Mouse (Mus musculus): ENCODE measurements around the gene Il31ra. TPM values are rescaled to one million over a fixed set of nuclear protein-coding genes. Genes with fewer than 3 reads are reported as not detected.
"Not testable (repeated sequence)": the region's sequence is repeated elsewhere in the genome, so short reads cannot be mapped to it uniquely, and the experiment has no call there.

The Il31ra gene
- polyA plus RNA-seq, 1 experiment, result not detected

- Histone ChIP-seq H3K27ac (ENCODE audit: insufficient read depth, low read depth, low read length) (no peak overlapping the region), H3K4me1 (ENCODE audit: control insufficient read depth, insufficient read depth, insufficient read length, low read length) (no peaks in the 10 kb centered on the region), H3K36me3 (ENCODE audit: control insufficient read depth, insufficient read depth, low read length) (no peaks in the 10 kb centered on the region), H3K27me3 (ENCODE audit: control insufficient read depth, insufficient read depth, low read length) (no peaks in the 10 kb centered on the region), H3K4me3 (ENCODE audit: low read depth, low read length) (no peak overlapping the region)
- 45% methylated on average over 7 of the region's 7 CpGs for WGBS
- TF ChIP-seq CTCF (IDR thresholded peaks at IDR 0.05; ENCODE audit: extremely low read depth, insufficient read length, insufficient replicate concordance, low read depth, low read length) (no peak), POLR2A (IDR thresholded peaks at IDR 0.05; ENCODE audit: low read depth, low read length) (no peak)
These were observed 9.5 kb downstream of the Il31ra start for GRCm38 (mm10) chr13:112584556-112585237.

- Histone ChIP-seq H3K4me3 (ENCODE audit: low read depth, low read length) (no peak overlapping the region), H3K36me3 (ENCODE audit: control insufficient read depth, insufficient read depth, low read length) (no peaks in the 10 kb centered on the region), H3K27me3 (ENCODE audit: control insufficient read depth, insufficient read depth, low read length) (no peaks in the 10 kb centered on the region), H3K4me1 (ENCODE audit: control insufficient read depth, insufficient read depth, insufficient read length, low read length) (no peaks in the 10 kb centered on the region), H3K27ac (ENCODE audit: insufficient read depth, low read depth, low read length) (no peak overlapping the region)
- 76% methylated on average over 8 of the region's 8 CpGs for WGBS
- TF ChIP-seq POLR2A (IDR thresholded peaks at IDR 0.05; ENCODE audit: low read depth, low read length) (no peak), CTCF (IDR thresholded peaks at IDR 0.05; ENCODE audit: extremely low read depth, insufficient read length, insufficient replicate concordance, low read depth, low read length) (no peak)
These were observed 11.9 kb downstream of the Il31ra start for GRCm38 (mm10) chr13:112582291-112582690.

GRCm38 (mm10) chr13:112581796-112582195, 12.4 kb downstream of the Il31ra start:
- H3K4me1 ChIP-seq (ENCODE audit: control insufficient read depth, insufficient read depth, insufficient read length, low read length), result no peaks in the 10 kb centered on the region
- no peaks in the 10 kb centered on the region for H3K36me3 ChIP-seq (ENCODE audit: control insufficient read depth, insufficient read depth, low read length)
- no peaks in the 10 kb centered on the region for H3K27me3 ChIP-seq (ENCODE audit: control insufficient read depth, insufficient read depth, low read length)
- H3K27ac ChIP-seq (ENCODE audit: insufficient read depth, low read depth, low read length), result no peak overlapping the region
- H3K4me3 ChIP-seq (ENCODE audit: low read depth, low read length), result no peak overlapping the region
- WGBS, result 90% methylated on average over 3 of the region's 3 CpGs
- TF ChIP-seq POLR2A (IDR thresholded peaks at IDR 0.05; ENCODE audit: low read depth, low read length) (no peak), CTCF (IDR thresholded peaks at IDR 0.05; ENCODE audit: extremely low read depth, insufficient read length, insufficient replicate concordance, low read depth, low read length) (no peak)

GRCm38 (mm10) chr13:112580590-112581320, 13.4 kb downstream of the Il31ra start:
- Histone ChIP-seq H3K27me3 (ENCODE audit: control insufficient read depth, insufficient read depth, low read length) (no peaks in the 10 kb centered on the region), H3K4me1 (ENCODE audit: control insufficient read depth, insufficient read depth, insufficient read length, low read length) (no peaks in the 10 kb centered on the region), H3K36me3 (ENCODE audit: control insufficient read depth, insufficient read depth, low read length) (no peaks in the 10 kb centered on the region), H3K4me3 (ENCODE audit: low read depth, low read length) (no peak overlapping the region), H3K27ac (ENCODE audit: insufficient read depth, low read depth, low read length) (no peak overlapping the region)
- TF ChIP-seq CTCF (IDR thresholded peaks at IDR 0.05; ENCODE audit: extremely low read depth, insufficient read length, insufficient replicate concordance, low read depth, low read length) (no peak), POLR2A (IDR thresholded peaks at IDR 0.05; ENCODE audit: low read depth, low read length) (no peak)
- WGBS, result 38% methylated on average over 11 of the region's 11 CpGs

- H3K4me1 ChIP-seq (ENCODE audit: control insufficient read depth, insufficient read depth, insufficient read length, low read length); H3K27me3 ChIP-seq (ENCODE audit: control insufficient read depth, insufficient read depth, low read length); H3K36me3 ChIP-seq (ENCODE audit: control insufficient read depth, insufficient read depth, low read length); H3K4me3 ChIP-seq (ENCODE audit: low read depth, low read length); H3K27ac ChIP-seq (ENCODE audit: insufficient read depth, low read depth, low read length): not testable (repeated sequence)
- WGBS, result 92% methylated on average over 11 of the region's 11 CpGs
These were observed 16.1 kb downstream of the Il31ra start for GRCm38 (mm10) chr13:112578041-112578440.

- H3K27ac ChIP-seq (ENCODE audit: insufficient read depth, low read depth, low read length), result no peak overlapping the region
- H3K27me3 ChIP-seq (ENCODE audit: control insufficient read depth, insufficient read depth, low read length), result no peaks in the 10 kb centered on the region; the same call in 1 of the 2 replicates
- TF ChIP-seq POLR2A (IDR thresholded peaks at IDR 0.05; ENCODE audit: low read depth, low read length) (no peak), CTCF (IDR thresholded peaks at IDR 0.05; ENCODE audit: extremely low read depth, insufficient read length, insufficient replicate concordance, low read depth, low read length) (no peak)
- H3K4me1 ChIP-seq (ENCODE audit: control insufficient read depth, insufficient read depth, insufficient read length, low read length), result no peaks in the 10 kb centered on the region
- H3K36me3 ChIP-seq (ENCODE audit: control insufficient read depth, insufficient read depth, low read length), result no peaks in the 10 kb centered on the region
- H3K4me3 ChIP-seq (ENCODE audit: low read depth, low read length), result no peak overlapping the region
These were observed 20.4 kb downstream of the Il31ra start for GRCm38 (mm10) chr13:112573800-112574199.

- no peak overlapping the region for H3K27ac ChIP-seq (ENCODE audit: insufficient read depth, low read depth, low read length)
- no peaks in the 10 kb centered on the region for H3K36me3 ChIP-seq (ENCODE audit: control insufficient read depth, insufficient read depth, low read length)
- H3K27me3 ChIP-seq (ENCODE audit: control insufficient read depth, insufficient read depth, low read length), result no peaks in the 10 kb centered on the region; the same call in 1 of the 2 replicates
- WGBS, result 74% methylated on average over 5 of the region's 5 CpGs
- no peak overlapping the region for H3K4me3 ChIP-seq (ENCODE audit: low read depth, low read length)
- no peaks in the 10 kb centered on the region for H3K4me1 ChIP-seq (ENCODE audit: control insufficient read depth, insufficient read depth, insufficient read length, low read length)
- no peak for TF ChIP-seq CTCF (IDR thresholded peaks at IDR 0.05; ENCODE audit: extremely low read depth, insufficient read length, insufficient replicate concordance, low read depth, low read length)
- TF ChIP-seq POLR2A (IDR thresholded peaks at IDR 0.05; ENCODE audit: low read depth, low read length), result no peak
These were observed 23.4 kb downstream of the Il31ra start for GRCm38 (mm10) chr13:112570768-112571167.
